Mouse (Mus musculus): ENCODE results near the gene Wbp11.

DNA sequence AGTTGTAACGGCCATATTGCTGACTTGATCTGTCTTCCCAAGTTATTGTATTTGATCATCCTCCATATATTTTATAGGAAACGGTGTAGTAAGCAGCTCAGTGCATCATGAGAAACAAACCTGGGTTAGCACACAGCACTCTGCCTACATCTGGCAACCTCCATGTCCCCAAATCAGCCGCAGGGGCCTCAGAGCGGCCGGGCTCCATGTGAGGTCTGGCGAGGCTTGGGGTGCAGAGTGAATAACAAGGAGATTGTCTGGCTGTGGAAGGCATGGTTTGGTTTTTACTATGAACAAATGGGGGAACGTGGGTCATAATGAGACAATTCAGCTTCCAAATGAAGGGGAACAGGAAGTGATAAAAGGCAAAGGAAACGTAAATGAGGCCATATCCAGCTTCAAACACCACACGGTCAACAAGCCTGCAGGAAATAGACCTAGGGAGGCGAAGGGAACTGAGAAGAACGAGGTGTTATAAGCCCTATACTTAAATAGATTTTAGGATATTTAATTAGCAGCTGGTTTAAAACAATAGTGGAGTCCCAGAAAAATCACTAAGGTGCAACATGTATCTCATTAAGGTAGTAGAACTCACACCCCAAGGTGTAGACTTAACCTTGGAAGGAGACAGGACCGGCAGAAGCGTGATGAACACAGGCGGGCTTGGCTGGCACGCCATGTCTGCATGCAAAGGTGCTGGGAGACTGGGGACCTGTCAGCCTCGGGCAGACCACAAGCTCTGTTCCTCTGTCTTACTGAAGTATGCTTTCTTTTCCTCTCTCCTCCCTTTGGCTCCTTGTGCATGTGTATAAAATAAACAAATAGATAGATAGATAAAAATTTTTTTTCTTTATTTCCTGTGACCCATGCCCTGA, 34.9 kb downstream of the Wbp11 start:
- TF ChIP-seq CTCF (IDR thresholded peaks at IDR 0.05; ENCODE audit: extremely low read depth, insufficient read length, insufficient replicate concordance, low read depth, low read length) (no peak), POLR2A (IDR thresholded peaks at IDR 0.05; ENCODE audit: low read depth, low read length) (no peak)

Data from small intestine, adult 2 months (tissue).